Mouse (Mus musculus) midbrain, embryonic 12.5 days (tissue): ENCODE data around the gene Gm13290. TPM values are rescaled to one million over a fixed set of nuclear protein-coding genes. Genes with fewer than 3 reads are reported as not detected.

Experiments
- polyA plus RNA-seq: library from polyadenylated mRNA; unstranded; fragments of >200 nt; fragmentation: Nextera tagmentation; extraction: Ambion mirVana; gene quantifications from 2 replicates; pipeline ENCODE4 v1.2.1, GENCODE M21; 2016

Gene Gm13290
- polyA plus RNA-seq, 1 experiment from 2014 or later, result not detected

Other genes starting within 250 kb of the Gm13290 start
- gene Ifna15, start 215.6 kb upstream of the Gm13290 start, polyA plus RNA-seq, result not detected in 2 replicates
- gene Ifna14, start 202.0 kb upstream of the Gm13290 start, polyA plus RNA-seq, result not detected in 2 replicates
- not detected in 2 replicates for gene Ifna9, start 181.4 kb upstream of the Gm13290 start, polyA plus RNA-seq
- gene Ifna12, start 170.5 kb upstream of the Gm13290 start, polyA plus RNA-seq, result not detected in 2 replicates
- not detected in 2 replicates for gene C87499, start 139.4 kb upstream of the Gm13290 start, polyA plus RNA-seq
- not detected in 2 replicates for gene Ifna13, start 129.4 kb upstream of the Gm13290 start, polyA plus RNA-seq
- not detected in 2 replicates for gene Ifna16, start 96.9 kb upstream of the Gm13290 start, polyA plus RNA-seq
- gene Ifna2, start 89.9 kb upstream of the Gm13290 start, polyA plus RNA-seq, result not detected in 2 replicates
- gene Ifnab, start 82.5 kb upstream of the Gm13290 start, polyA plus RNA-seq, result not detected in 2 replicates
- 1.3 and 2.0 TPM in 2 replicates for gene Gm26566, start 52.0 kb upstream of the Gm13290 start, polyA plus RNA-seq
- 142 and 153 TPM in 2 replicates for gene Klhl9, start 51.4 kb upstream of the Gm13290 start, polyA plus RNA-seq
- not detected in 2 replicates for gene Gm13271, start 19.0 kb upstream of the Gm13290 start, polyA plus RNA-seq
- 0.14 and 0.20 TPM in 2 replicates for gene Gm13283, start 13.7 kb upstream of the Gm13290 start, polyA plus RNA-seq
- gene Gm13289, start 3.1 kb downstream of the Gm13290 start, polyA plus RNA-seq, result not detected in 2 replicates
- gene Gm13272, start 6.0 kb downstream of the Gm13290 start, polyA plus RNA-seq, result 0.31 TPM in 1 of 2 replicates, not detected in the other
- gene Ifnz, start 8.3 kb downstream of the Gm13290 start, polyA plus RNA-seq, result 0.37 TPM in 1 of 2 replicates, not detected in the other
- not detected in 2 replicates for gene Gm13276, start 11.9 kb downstream of the Gm13290 start, polyA plus RNA-seq
- not detected in 2 replicates for gene Gm13277, start 14.8 kb downstream of the Gm13290 start, polyA plus RNA-seq
- gene Gm13278, start 17.7 kb downstream of the Gm13290 start, polyA plus RNA-seq, result not detected in 2 replicates
- not detected in 2 replicates for gene Gm13275, start 20.7 kb downstream of the Gm13290 start, polyA plus RNA-seq
- gene Gm13279, start 23.6 kb downstream of the Gm13290 start, polyA plus RNA-seq, result not detected in 2 replicates
- 0.83 TPM in 1 of 2 replicates, not detected in the other for gene Gm13285, start 25.8 kb downstream of the Gm13290 start, polyA plus RNA-seq
- gene Gm13287, start 29.4 kb downstream of the Gm13290 start, polyA plus RNA-seq, result not detected in 2 replicates
- gene Gm13288, start 31.7 kb downstream of the Gm13290 start, polyA plus RNA-seq, result not detected in 2 replicates
- gene Ifna7, start 42.4 kb downstream of the Gm13290 start, polyA plus RNA-seq, result not detected in 2 replicates
- not detected in 2 replicates for gene Ifna11, start 46.1 kb downstream of the Gm13290 start, polyA plus RNA-seq
- not detected in 2 replicates for gene Ifna6, start 53.6 kb downstream of the Gm13290 start, polyA plus RNA-seq
- not detected in 2 replicates for gene Ifna5, start 61.7 kb downstream of the Gm13290 start, polyA plus RNA-seq
- gene Ifna4, start 68.0 kb downstream of the Gm13290 start, polyA plus RNA-seq, result not detected in 2 replicates
- not detected in 2 replicates for gene Ifna1, start 76.3 kb downstream of the Gm13290 start, polyA plus RNA-seq
- not detected in 2 replicates for gene Ifne, start 106.4 kb downstream of the Gm13290 start, polyA plus RNA-seq